Mouse (Mus musculus) limb, embryonic 11.5 days (tissue): ENCODE data around the gene 7530416G11Rik. TPM values are rescaled to one million over a fixed set of nuclear protein-coding genes. Genes with fewer than 3 reads are reported as not detected.
A peak's percentile ranks its signal among the peaks of the same experiment; 100 is the strongest.

ENCODE experiments used
- ATAC-seq: fragments of 200-750 bp; cut with Nextera tagmentation; 2 replicates; pipeline ENCODE4 v1.8.0; 2017; ENCODE audit warnings: low read depth; ENCODE audit not compliant: insufficient number of reproducible peaks, low FRiP score, low TSS enrichment
- DNase-seq: peaks from one replicate; pipeline ENCODE4 v3.0.0-alpha.2; 2015; ENCODE audit warnings: low spot score
- H3K27ac ChIP-seq: fragments of 300-500 bp; sonication (generic); replicated peaks from 2 replicates; pipeline ENCODE4 v1.5.1; 2014; ENCODE audit warnings: low read depth, mild to moderate bottlenecking, low read length
- H3K27me3 ChIP-seq: fragments of 300-500 bp; sonication (generic); 2 replicates; pipeline ENCODE4 v1.6.1; 2014; ENCODE audit warnings: mild to moderate bottlenecking, low read length, mixed read lengths; ENCODE audit not compliant: control insufficient read depth, insufficient read depth
- H3K36me3 ChIP-seq: fragments of 300-500 bp; sonication (generic); 2 replicates; pipeline ENCODE4 v1.6.1; 2014; ENCODE audit warnings: mild to moderate bottlenecking, low read length, moderate library complexity, mixed read lengths; ENCODE audit not compliant: control insufficient read depth, insufficient read depth
- H3K4me1 ChIP-seq: fragments of 300-500 bp; sonication (generic); 2 replicates; pipeline ENCODE4 v1.6.1; 2014; ENCODE audit warnings: low read length, mixed read lengths; ENCODE audit not compliant: control insufficient read depth, insufficient read depth
- H3K4me2 ChIP-seq: fragments of 300-500 bp; sonication (generic); 2 replicates; pipeline ENCODE4 v1.6.1; 2014; ENCODE audit warnings: low read depth, mild to moderate bottlenecking, moderate library complexity; ENCODE audit not compliant: severe bottlenecking
- H3K4me3 ChIP-seq: fragments of 300-500 bp; sonication (generic); 2 replicates; pipeline ENCODE4 v1.5.1; 2014; ENCODE audit warnings: low read depth, low read length
- H3K9ac ChIP-seq: fragments of 300-500 bp; sonication (generic); 2 replicates; pipeline ENCODE4 v1.6.1; 2014; ENCODE audit warnings: mild to moderate bottlenecking, low read length
- H3K9me3 ChIP-seq: fragments of 300-500 bp; sonication (generic); 2 replicates; pipeline ENCODE4 v1.6.1; 2016; ENCODE audit warnings: low read length; ENCODE audit not compliant: control insufficient read depth
- WGBS: fragments of 180-500 bp; shearing (Covaris S2); extraction: QIAGEN DNeasy Blood & Tissue Kit; methylation state at CpG from one replicate; pipeline ENCODE4 v1.1.7; 2014; 5-methylcytosine and 5-hydroxymethylcytosine counted together
- polyA plus RNA-seq: library from polyadenylated mRNA; unstranded; fragments of >200 nt; fragmentation: Nextera tagmentation; extraction: Ambion mirVana; gene quantifications from 2 replicates; pipeline ENCODE4 v1.2.1, GENCODE M21; 2014

Gene 7530416G11Rik
- polyA plus RNA-seq, 1 experiment from 2014 or later, result not detected

DNA sequence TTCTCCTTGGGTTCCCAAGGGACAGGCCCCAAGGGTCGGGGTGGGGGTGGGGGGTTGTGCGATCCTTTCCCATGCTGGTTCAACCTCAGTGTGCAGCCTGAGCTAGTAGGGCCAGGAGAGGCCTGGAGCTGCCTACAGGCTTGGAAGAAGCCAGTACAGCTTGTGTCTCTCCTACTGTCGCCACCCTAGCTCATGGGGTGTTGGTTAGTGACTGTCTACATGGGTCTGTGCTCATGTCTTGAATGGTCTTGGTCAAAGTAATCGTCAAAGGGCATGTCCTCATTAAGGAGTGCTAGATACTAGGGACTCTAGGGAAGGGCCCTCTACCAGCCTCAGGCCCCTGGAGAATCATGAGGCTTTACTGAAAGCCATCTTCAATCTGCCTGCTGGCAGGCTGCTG lies 5.5 kb downstream of the 7530416G11Rik start:
- ATAC-seq, result no peak
- no peaks in the 10 kb centered on the region for H3K9me3 ChIP-seq
- 89% methylated on average over 4 of the region's 4 CpGs for WGBS
- H3K4me1 ChIP-seq, result 0 out of 2 replicates have a peak, but pooled peaks cover 3% of the 10 kb centered on the region
- H3K4me3 ChIP-seq, result no peak overlapping the region
- H3K36me3 ChIP-seq, result no peaks in the 10 kb centered on the region
- H3K27ac ChIP-seq, result no peak overlapping the region
- H3K4me2 ChIP-seq, result no peak overlapping the region
- H3K9ac ChIP-seq, result no peak overlapping the region
- peaks cover 2% of the 10 kb centered on the region; the same call in 1 of the 2 replicates for H3K27me3 ChIP-seq
- DNase-seq, result no peak

- Histone ChIP-seq H3K27me3 (peaks cover 2% of the 10 kb centered on the region; the same call in 1 of the 2 replicates), H3K9ac (no peak overlapping the region), H3K36me3 (no peaks in the 10 kb centered on the region), H3K9me3 (no peaks in the 10 kb centered on the region), H3K27ac (no peak overlapping the region), H3K4me3 (no peak overlapping the region), H3K4me1 (0 out of 2 replicates have a peak, but pooled peaks cover 3% of the 10 kb centered on the region), H3K4me2 (no peak overlapping the region)
- 5% methylated on average over 11 of the region's 11 CpGs for WGBS
- DNase-seq (no peak), ATAC-seq (no peak)
These were observed 8.8 kb downstream of the 7530416G11Rik start for GRCm38 (mm10) chr15:85494163-85494621.

DNA sequence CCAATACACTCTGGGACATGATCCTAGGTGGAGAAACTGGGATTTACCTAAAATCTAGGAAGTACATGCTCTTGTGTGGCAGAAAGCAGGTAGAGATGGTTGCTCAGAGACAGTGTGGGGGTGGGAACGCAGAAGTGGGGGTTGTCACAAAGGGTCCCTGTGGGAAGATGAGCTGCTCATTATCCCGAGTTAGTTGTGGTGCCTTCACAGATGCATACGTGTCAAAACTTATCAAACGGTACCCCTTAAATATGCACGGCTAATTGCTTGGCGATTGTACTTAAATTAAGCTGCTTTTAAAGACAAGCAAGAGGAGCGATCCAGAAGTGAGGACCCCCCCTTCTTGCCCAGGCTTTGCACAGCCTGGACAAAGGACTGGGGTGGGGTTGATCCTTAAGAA lies 13.3 kb downstream of the 7530416G11Rik start:
- DNase-seq (no peak), ATAC-seq (no peak)
- Histone ChIP-seq H3K4me3 (no peak overlapping the region), H3K4me1 (0 out of 2 replicates have a peak, but pooled peaks cover 3% of the 10 kb centered on the region), H3K27me3 (0 out of 2 replicates have a peak, but pooled peaks cover 2% of the 10 kb centered on the region), H3K9ac (no peak overlapping the region), H3K4me2 (no peak overlapping the region), H3K27ac (no peak overlapping the region), H3K9me3 (no peaks in the 10 kb centered on the region), H3K36me3 (no peaks in the 10 kb centered on the region)
- 86% methylated on average over 7 of the region's 7 CpGs for WGBS

DNA sequence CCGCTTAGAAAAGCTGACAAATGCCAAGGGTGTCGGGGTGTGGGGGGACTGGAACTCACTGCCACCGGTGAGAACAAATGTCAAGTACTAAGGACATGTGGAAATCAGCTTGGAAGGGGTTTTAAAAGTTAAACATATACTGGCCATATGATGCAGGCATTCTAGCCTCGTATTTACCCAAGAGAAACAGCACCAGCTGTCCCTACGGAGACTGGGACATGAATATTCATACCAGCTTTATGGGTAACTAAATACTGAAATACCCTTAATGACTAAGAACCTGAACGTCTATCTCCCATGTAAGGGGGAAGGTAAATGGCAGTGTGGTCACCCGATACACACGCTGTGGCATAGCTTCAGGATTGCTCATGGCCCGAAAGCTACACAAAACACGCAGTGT lies 14.1 kb downstream of the 7530416G11Rik start:
- Histone ChIP-seq H3K36me3 (no peaks in the 10 kb centered on the region), H3K27ac (no peak overlapping the region), H3K4me3 (no peak overlapping the region), H3K4me2 (no peak overlapping the region), H3K4me1 (no peaks in the 10 kb centered on the region), H3K9ac (no peak overlapping the region), H3K9me3 (no peaks in the 10 kb centered on the region), H3K27me3 (0 out of 2 replicates have a peak, but pooled peaks cover under 1% of the 10 kb centered on the region)
- DNase-seq (no peak), ATAC-seq (no peak)
- WGBS, result 79% methylated on average over 10 of the region's 10 CpGs

GRCm38 (mm10) chr15:85480630-85481029 lies 22.4 kb downstream of the 7530416G11Rik start:
- H3K36me3 ChIP-seq, result no peaks in the 10 kb centered on the region
- no peaks in the 10 kb centered on the region for H3K9me3 ChIP-seq
- 23% methylated on average over 3 of the region's 3 CpGs for WGBS
- no peak overlapping the region for H3K4me3 ChIP-seq
- H3K27me3 ChIP-seq, result no peaks in the 10 kb centered on the region
- H3K9ac ChIP-seq, result no peak overlapping the region
- H3K4me2 ChIP-seq, result no peak overlapping the region
- DNase-seq, result no peak
- no peaks in the 10 kb centered on the region; the same call in 1 of the 2 replicates for H3K4me1 ChIP-seq
- ATAC-seq, result no peak
- no peak overlapping the region for H3K27ac ChIP-seq

GRCm38 (mm10) chr15:85479919-85480318 lies 23.1 kb downstream of the 7530416G11Rik start:
- no peak overlapping the region for H3K27ac ChIP-seq
- DNase-seq, result no peak
- H3K4me2 ChIP-seq, result no peak overlapping the region
- 49% methylated on average over 5 of the region's 5 CpGs for WGBS
- H3K4me1 ChIP-seq, result no peaks in the 10 kb centered on the region; the same call in 1 of the 2 replicates
- no peak for ATAC-seq
- H3K9me3 ChIP-seq, result no peaks in the 10 kb centered on the region
- no peaks in the 10 kb centered on the region for H3K27me3 ChIP-seq
- H3K4me3 ChIP-seq, result no peak overlapping the region
- no peak overlapping the region for H3K9ac ChIP-seq
- H3K36me3 ChIP-seq, result no peaks in the 10 kb centered on the region

DNA sequence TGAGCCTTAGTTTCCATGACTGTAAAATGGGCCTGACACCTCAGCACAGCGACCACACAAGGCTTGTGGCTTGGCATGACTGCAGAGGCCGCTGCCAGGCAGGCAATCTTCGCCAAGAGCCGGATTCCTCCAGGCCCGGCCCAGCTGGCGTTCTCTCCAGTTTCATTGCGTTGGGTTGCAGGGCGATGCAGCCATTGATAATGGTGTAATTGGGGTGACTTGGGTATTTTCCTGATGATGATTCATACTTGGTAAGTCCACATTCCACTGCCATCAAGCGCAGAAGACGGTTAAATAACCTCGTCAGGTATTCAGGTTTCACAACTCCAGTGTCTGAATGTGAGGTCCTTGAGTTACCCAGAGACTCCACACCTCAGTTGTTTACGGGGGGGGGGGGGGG lies 23.7 kb downstream of the 7530416G11Rik start:
- no peak overlapping the region for H3K4me3 ChIP-seq
- H3K4me1 ChIP-seq, result no peaks in the 10 kb centered on the region; the same call in 1 of the 2 replicates
- H3K27ac ChIP-seq, result no peak overlapping the region
- DNase-seq (no peak), ATAC-seq (no peak)
- no peaks in the 10 kb centered on the region for H3K9me3 ChIP-seq
- no peak overlapping the region for H3K9ac ChIP-seq
- H3K36me3 ChIP-seq, result no peaks in the 10 kb centered on the region
- 87% methylated on average over 12 of the region's 12 CpGs for WGBS
- no peaks in the 10 kb centered on the region for H3K27me3 ChIP-seq
- no peak overlapping the region for H3K4me2 ChIP-seq

DNA sequence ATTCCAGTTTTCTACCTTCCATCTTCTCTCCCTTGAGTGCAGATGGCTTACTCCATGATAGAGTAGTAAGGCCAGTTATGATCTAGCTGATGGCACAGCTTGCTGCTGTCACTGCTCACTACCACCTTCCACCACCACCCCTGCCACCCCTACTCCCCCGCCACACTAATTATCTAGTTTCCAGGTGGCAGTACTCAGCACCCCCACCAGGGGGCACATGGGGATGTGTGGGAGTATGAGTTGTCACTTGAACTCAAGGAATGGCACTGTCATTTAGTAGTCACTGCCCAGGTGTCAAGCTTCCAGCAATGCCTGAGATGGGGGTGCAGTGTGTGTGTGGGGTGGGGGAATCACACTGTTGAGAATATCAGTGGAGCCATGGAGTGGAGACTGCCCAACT lies 25.4 kb downstream of the 7530416G11Rik start:
- Histone ChIP-seq H3K36me3 (no peaks in the 10 kb centered on the region), H3K4me1 (no peaks in the 10 kb centered on the region; the same call in 1 of the 2 replicates), H3K4me3 (no peak overlapping the region), H3K27me3 (no peaks in the 10 kb centered on the region), H3K9ac (no peak overlapping the region), H3K27ac (no peak overlapping the region), H3K4me2 (no peak overlapping the region), H3K9me3 (no peaks in the 10 kb centered on the region)
- DNase-seq, result peak; percentile 77
- no peak for ATAC-seq
- 14% methylated on average over 1 of the region's 1 CpGs for WGBS

- no peaks in the 10 kb centered on the region for H3K9me3 ChIP-seq
- H3K4me1 ChIP-seq, result no peaks in the 10 kb centered on the region
- no peaks in the 10 kb centered on the region for H3K36me3 ChIP-seq
- no peaks in the 10 kb centered on the region for H3K27me3 ChIP-seq
- no peak overlapping the region for H3K27ac ChIP-seq
- H3K9ac ChIP-seq, result no peak overlapping the region
- DNase-seq, result no peak
- H3K4me2 ChIP-seq, result no peak overlapping the region
- no peak overlapping the region for H3K4me3 ChIP-seq
- ATAC-seq, result no peak
- WGBS, result 82% methylated on average over 3 of the region's 3 CpGs
These were observed 28.3 kb downstream of the 7530416G11Rik start for GRCm38 (mm10) chr15:85474697-85475096.
